8 mouse cellular contexts compared by ENCODE assay signal in the genomic region with DNA sequence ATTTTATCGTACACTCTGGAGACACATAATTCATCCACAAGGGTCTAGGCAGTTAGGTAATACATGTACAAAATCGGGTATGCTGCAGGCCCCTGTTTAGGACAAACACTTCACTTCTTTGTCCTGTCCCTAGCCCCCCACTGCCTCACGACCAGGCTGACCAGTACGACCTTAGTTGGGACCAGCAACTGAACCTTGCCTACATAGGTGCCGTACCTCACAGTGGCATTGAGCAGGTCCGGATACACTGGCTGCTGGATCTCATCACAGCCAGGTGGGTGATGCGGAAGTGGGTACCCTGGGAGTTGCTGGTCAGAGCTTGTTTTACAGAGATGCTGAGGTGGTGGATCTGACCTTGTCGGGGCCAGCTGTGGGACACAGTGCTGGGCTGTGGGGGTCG. TPM values are rescaled to one million over a fixed set of nuclear protein-coding genes. Genes with fewer than 3 reads are reported as not detected.
DNase-seq lines count a peak whose midpoint lies in the region; ATAC-seq and TF ChIP-seq lines count a peak whose summit lies in the region.

No protein-coding gene starts in this region.

- no peak for DNase-seq in heart, postnatal 4 days
- DNase-seq in midbrain, embryonic 14.5 days, result no peak
- no peak for DNase-seq in thymus, adult 2 months
- DNase-seq in cerebellum, postnatal 10 days, result no peak
- DNase-seq in testis, postnatal 14 days (ENCODE audit: low spot score), result no peak

- peak overlapping the region; percentile 63 to 77; a peak in 3 of 4 replicates for H3K4me3 ChIP-seq in heart, embryonic 14.5 days (ENCODE audit: control insufficient read depth in 1 of 2, insufficient read depth in 1 of 2, low read depth in 1 of 2, low read length in 2 of 2)
- peak overlapping the region; percentile 93 for H3K4me3 ChIP-seq in brown adipose tissue, adult 24 weeks (ENCODE audit: insufficient read depth, low read depth, low read length)
- peak overlapping the region; percentile 53 for H3K4me3 ChIP-seq in hindbrain, embryonic 15.5 days
- H3K4me3 ChIP-seq in midbrain, embryonic 14.5 days (replicated peaks; ENCODE audit: low read depth, low read length), result no peak overlapping the region; the same call in 1 of the 2 replicates
- H3K4me3 ChIP-seq in thymus, adult 2 months (ENCODE audit: control insufficient read depth, insufficient read depth, low read length), result no peak overlapping the region

- no peak for ATAC-seq in heart, embryonic 14.5 days (ENCODE audit: insufficient number of reproducible peaks, insufficient read depth, low FRiP score, low read depth)
- no peak for ATAC-seq in hindbrain, embryonic 15.5 days (ENCODE audit: low FRiP score, low read depth)
- ATAC-seq in midbrain, embryonic 14.5 days (ENCODE audit: low FRiP score, low TSS enrichment), result no peak

- H3K27ac ChIP-seq in heart, embryonic 14.5 days (replicated peaks in 1 of 2; ENCODE audit: control insufficient read depth in 1 of 2, insufficient read depth in 1 of 2, low read depth in 2 of 2, low read length in 2 of 2), result peak overlapping the region in 1 of 2 experiments; percentile 88; a peak in 1 of 4 replicates
- H3K27ac ChIP-seq in brown adipose tissue, adult 24 weeks (replicated peaks; ENCODE audit: low read depth, low read length), result no peak overlapping the region
- H3K27ac ChIP-seq in hindbrain, embryonic 15.5 days (replicated peaks), result peak overlapping the region; percentile 87
- 0 out of 2 replicates have a peak overlapping the region, but pooled peaks have one; percentile 88 for H3K27ac ChIP-seq in midbrain, embryonic 14.5 days (replicated peaks; ENCODE audit: low read depth, low read length)
- H3K27ac ChIP-seq in thymus, adult 2 months (ENCODE audit: control insufficient read depth, insufficient read depth, low read length), result no peak overlapping the region

- TF ChIP-seq CTCF in thymus, adult 2 months (IDR thresholded peaks at IDR 0.05; ENCODE audit: borderline replicate concordance, control insufficient read depth, extremely low read depth, insufficient read depth, low read length, poor library complexity), result no peak

- H3K4me1 ChIP-seq in heart, embryonic 14.5 days (ENCODE audit: control insufficient read depth in 2 of 2, insufficient read depth in 2 of 2, low read length in 2 of 2), result peaks cover 2 to 16% of the 10 kb centered on the region in 2 experiments; a peak in 2 of 4 replicates
- peaks cover 6% of the 10 kb centered on the region for H3K4me1 ChIP-seq in brown adipose tissue, adult 24 weeks (ENCODE audit: control insufficient read depth, insufficient read depth, insufficient read length, low read length)
- peaks cover 22% of the 10 kb centered on the region for H3K4me1 ChIP-seq in hindbrain, embryonic 15.5 days (replicated peaks)
- peaks cover 17% of the 10 kb centered on the region for H3K4me1 ChIP-seq in midbrain, embryonic 14.5 days (ENCODE audit: control insufficient read depth, insufficient read depth, low read length)
- peaks cover 9% of the 10 kb centered on the region for H3K4me1 ChIP-seq in thymus, adult 2 months (replicated peaks; ENCODE audit: control insufficient read depth, insufficient read depth, low read length)

- 75% methylated on average over 9 of the region's 9 CpGs for WGBS in heart, embryonic 14.5 days
- 77% methylated on average over 9 of the region's 9 CpGs for WGBS in hindbrain, embryonic 15.5 days
- WGBS in midbrain, embryonic 14.5 days, result 86% methylated on average over 9 of the region's 9 CpGs
- WGBS in thymus, adult 2 months, result 70% methylated on average over 9 of the region's 9 CpGs

- H3K4me2 ChIP-seq in heart, embryonic 14.5 days (ENCODE audit: low read length), result peak overlapping the region; percentile 89
- H3K4me2 ChIP-seq in hindbrain, embryonic 15.5 days, result peak overlapping the region; percentile 79
- H3K4me2 ChIP-seq in midbrain, embryonic 14.5 days (ENCODE audit: low read length), result peak overlapping the region; percentile 85

- peak overlapping the region; percentile 88 for H3K9ac ChIP-seq in heart, embryonic 14.5 days (ENCODE audit: low read length)
- H3K9ac ChIP-seq in hindbrain, embryonic 15.5 days, result 0 out of 2 replicates have a peak overlapping the region, but pooled peaks have one; percentile 64
- no peak overlapping the region; the same call in 1 of the 2 replicates for H3K9ac ChIP-seq in midbrain, embryonic 14.5 days (replicated peaks; ENCODE audit: low read length)

- no peaks in the 10 kb centered on the region for H3K27me3 ChIP-seq in heart, embryonic 14.5 days (ENCODE audit: control insufficient read depth, insufficient read depth, low read length)
- no peaks in the 10 kb centered on the region for H3K27me3 ChIP-seq in hindbrain, embryonic 15.5 days
- no peaks in the 10 kb centered on the region for H3K27me3 ChIP-seq in midbrain, embryonic 14.5 days (ENCODE audit: control insufficient read depth, insufficient read depth, low read length)
- H3K27me3 ChIP-seq in thymus, adult 2 months (ENCODE audit: control insufficient read depth, insufficient read depth, low read length), result no peaks in the 10 kb centered on the region

- H3K9me3 ChIP-seq in heart, embryonic 14.5 days (ENCODE audit: control insufficient read depth, low read length), result no peaks in the 10 kb centered on the region
- no peaks in the 10 kb centered on the region for H3K9me3 ChIP-seq in hindbrain, embryonic 15.5 days
- H3K9me3 ChIP-seq in midbrain, embryonic 14.5 days (ENCODE audit: control insufficient read depth, low read length), result no peaks in the 10 kb centered on the region

- peaks cover 17% of the 10 kb centered on the region for H3K36me3 ChIP-seq in heart, embryonic 14.5 days (ENCODE audit: control insufficient read depth, insufficient read depth, low read length)
- H3K36me3 ChIP-seq in hindbrain, embryonic 15.5 days, result peaks cover 9% of the 10 kb centered on the region; the same call in 1 of the 2 replicates
- H3K36me3 ChIP-seq in midbrain, embryonic 14.5 days (ENCODE audit: control insufficient read depth, insufficient read depth, low read length), result peaks cover 10% of the 10 kb centered on the region; the same call in 1 of the 2 replicates
- no peaks in the 10 kb centered on the region for H3K36me3 ChIP-seq in thymus, adult 2 months (ENCODE audit: control insufficient read depth, insufficient read depth, low read length)

- no peak for TF ChIP-seq POLR2A in thymus, adult 2 months (IDR thresholded peaks at IDR 0.05; ENCODE audit: control insufficient read depth, extremely low read depth, insufficient read depth, low read length, poor library complexity)

RNA-seq across cellular contexts. Expression of gene Dgkq, which starts 0.5 kb away (rescaled TPM):
- 5.6 and 6.6 TPM in 2 replicates for polyA plus RNA-seq in heart, embryonic 14.5 days (2014; fragmentation: Nextera tagmentation; extraction: Ambion mirVana)
- total RNA-seq in heart, postnatal 4 days (2021), result 10 to 100 TPM; 11.8 to 16.2 TPM
- polyA plus RNA-seq in brown adipose tissue, adult 24 weeks (2012; ENCODE audit: insufficient read depth, insufficient read length, missing spikeins), result 3.4 and 3.7 TPM in 2 replicates
- 31.0 and 32.9 TPM in 2 replicates for polyA plus RNA-seq in hindbrain, embryonic 15.5 days (2015; fragmentation: Nextera tagmentation; extraction: Ambion mirVana)
- polyA plus RNA-seq in midbrain, embryonic 14.5 days (2014; fragmentation: Nextera tagmentation; extraction: Ambion mirVana), result 24.4 and 32.5 TPM in 2 replicates
- polyA plus RNA-seq in thymus, adult 2 months (2012; rRNA removed), result 39.5 and 45.0 TPM in 2 replicates

RNA-seq across cellular contexts. Expression of gene Slc26a1, which starts 5.4 kb away (rescaled TPM):
- 0.40 and 0.53 TPM in 2 replicates for polyA plus RNA-seq in heart, embryonic 14.5 days (2014; fragmentation: Nextera tagmentation; extraction: Ambion mirVana)
- under 1 TPM in 1 of 2 experiments, not detected in 1; 0.23 TPM for total RNA-seq in heart, postnatal 4 days (2021)
- not detected in 2 replicates for polyA plus RNA-seq in brown adipose tissue, adult 24 weeks (2012; ENCODE audit: insufficient read depth, insufficient read length, missing spikeins)
- 3.0 and 4.1 TPM in 2 replicates for polyA plus RNA-seq in hindbrain, embryonic 15.5 days (2015; fragmentation: Nextera tagmentation; extraction: Ambion mirVana)
- 2.9 and 3.6 TPM in 2 replicates for polyA plus RNA-seq in midbrain, embryonic 14.5 days (2014; fragmentation: Nextera tagmentation; extraction: Ambion mirVana)
- 0.44 and 0.87 TPM in 2 replicates for polyA plus RNA-seq in thymus, adult 2 months (2012; rRNA removed)

RNA-seq across cellular contexts. Expression of gene Idua, which starts 9.9 kb away (rescaled TPM):
- polyA plus RNA-seq in heart, embryonic 14.5 days (2014; fragmentation: Nextera tagmentation; extraction: Ambion mirVana), result 14.5 and 14.9 TPM in 2 replicates
- total RNA-seq in heart, postnatal 4 days (2021), result 10 to 100 TPM; 12.9 to 15.3 TPM
- polyA plus RNA-seq in brown adipose tissue, adult 24 weeks (2012; ENCODE audit: insufficient read depth, insufficient read length, missing spikeins), result 3.4 and 6.3 TPM in 2 replicates
- polyA plus RNA-seq in hindbrain, embryonic 15.5 days (2015; fragmentation: Nextera tagmentation; extraction: Ambion mirVana), result 11.0 and 11.8 TPM in 2 replicates
- 11.9 and 12.7 TPM in 2 replicates for polyA plus RNA-seq in midbrain, embryonic 14.5 days (2014; fragmentation: Nextera tagmentation; extraction: Ambion mirVana)
- 34.6 and 35.4 TPM in 2 replicates for polyA plus RNA-seq in thymus, adult 2 months (2012; rRNA removed)

RNA-seq across cellular contexts. Expression of gene Fgfrl1, which starts 22.2 kb away (rescaled TPM):
- 23.9 and 25.2 TPM in 2 replicates for polyA plus RNA-seq in heart, embryonic 14.5 days (2014; fragmentation: Nextera tagmentation; extraction: Ambion mirVana)
- total RNA-seq in heart, postnatal 4 days (2021), result 10 to 100 TPM; 24.7 to 27.0 TPM
- polyA plus RNA-seq in brown adipose tissue, adult 24 weeks (2012; ENCODE audit: insufficient read depth, insufficient read length, missing spikeins), result 68.8 and 70.5 TPM in 2 replicates
- 8.1 and 8.9 TPM in 2 replicates for polyA plus RNA-seq in hindbrain, embryonic 15.5 days (2015; fragmentation: Nextera tagmentation; extraction: Ambion mirVana)
- polyA plus RNA-seq in midbrain, embryonic 14.5 days (2014; fragmentation: Nextera tagmentation; extraction: Ambion mirVana), result 3.6 and 5.2 TPM in 2 replicates
- 22.2 and 26.0 TPM in 2 replicates for polyA plus RNA-seq in thymus, adult 2 months (2012; rRNA removed)

RNA-seq across cellular contexts. Expression of gene Tmem175, which starts 40.4 kb away (rescaled TPM):
- 22.1 and 22.2 TPM in 2 replicates for polyA plus RNA-seq in heart, embryonic 14.5 days (2014; fragmentation: Nextera tagmentation; extraction: Ambion mirVana)
- total RNA-seq in heart, postnatal 4 days (2021), result 1 to 10 TPM; 8.3 to 9.4 TPM
- polyA plus RNA-seq in brown adipose tissue, adult 24 weeks (2012; ENCODE audit: insufficient read depth, insufficient read length, missing spikeins), result 12.0 and 12.1 TPM in 2 replicates
- polyA plus RNA-seq in hindbrain, embryonic 15.5 days (2015; fragmentation: Nextera tagmentation; extraction: Ambion mirVana), result 26.3 and 27.1 TPM in 2 replicates
- 25.7 and 29.9 TPM in 2 replicates for polyA plus RNA-seq in midbrain, embryonic 14.5 days (2014; fragmentation: Nextera tagmentation; extraction: Ambion mirVana)
- 73.3 and 77.3 TPM in 2 replicates for polyA plus RNA-seq in thymus, adult 2 months (2012; rRNA removed)

Comparison
In these comparisons a context has a peak if more than half of its experiments do, and no peak if none do; other contexts are left out.
1. H3K27ac ChIP-seq: peak in hindbrain, embryonic 15.5 days (single experiment) and midbrain, embryonic 14.5 days (single experiment); none in brown adipose tissue, adult 24 weeks (single experiment) and thymus, adult 2 months (single experiment).
2. H3K4me3 ChIP-seq: peak in heart, embryonic 14.5 days (2 of 2), brown adipose tissue, adult 24 weeks (single experiment) and hindbrain, embryonic 15.5 days (single experiment); none in midbrain, embryonic 14.5 days (single experiment) and thymus, adult 2 months (single experiment).
3. Peak in every context shown above with its lines, with median percentiles within 50 percentile points of each other: H3K4me2 ChIP-seq.